Mouse (Mus musculus): ENCODE measurements around the gene Srcin1.

GRCm38 (mm10) chr11:97534442-97535307 lies 41.3 kb downstream of the Srcin1 start:
- no peak for TF ChIP-seq CTCF (IDR thresholded peaks at IDR 0.05; ENCODE audit: borderline replicate concordance, extremely low read depth, insufficient read depth, insufficient read length)
- TF ChIP-seq POLR2A (IDR thresholded peaks at IDR 0.05; ENCODE audit: borderline replicate concordance, extremely low read depth, insufficient read depth, insufficient read length, poor library complexity, severe bottlenecking), result no peak
